Mouse (Mus musculus): ENCODE measurements around the gene Radil. TPM values are rescaled to one million over a fixed set of nuclear protein-coding genes. Genes with fewer than 3 reads are reported as not detected.
A peak's percentile ranks its signal among the peaks of the same experiment; 100 is the strongest.

Gene Radil
- polyA plus RNA-seq, 1 experiment from 2014 or later: 3.5 TPM

GRCm38 (mm10) chr5:142456318-142456717 lies 94.6 kb downstream of the Radil start:
- Histone ChIP-seq H3K4me2 (no peak overlapping the region), H3K9ac (no peak overlapping the region), H3K4me1 (peaks cover 8% of the 10 kb centered on the region; the same call in 1 of the 2 replicates), H3K4me3 (no peak overlapping the region), H3K36me3 (peaks cover 45% of the 10 kb centered on the region), H3K9me3 (no peaks in the 10 kb centered on the region), H3K27ac (peak overlapping the region; percentile 59; the same call in 1 of the 2 replicates), H3K27me3 (no peaks in the 10 kb centered on the region)
- ATAC-seq (ENCODE audit: borderline replicate concordance, extremely low read depth, low FRiP score, low TSS enrichment): no peak
- WGBS: 45% methylated on average over 15 of the region's 15 CpGs

DNA sequence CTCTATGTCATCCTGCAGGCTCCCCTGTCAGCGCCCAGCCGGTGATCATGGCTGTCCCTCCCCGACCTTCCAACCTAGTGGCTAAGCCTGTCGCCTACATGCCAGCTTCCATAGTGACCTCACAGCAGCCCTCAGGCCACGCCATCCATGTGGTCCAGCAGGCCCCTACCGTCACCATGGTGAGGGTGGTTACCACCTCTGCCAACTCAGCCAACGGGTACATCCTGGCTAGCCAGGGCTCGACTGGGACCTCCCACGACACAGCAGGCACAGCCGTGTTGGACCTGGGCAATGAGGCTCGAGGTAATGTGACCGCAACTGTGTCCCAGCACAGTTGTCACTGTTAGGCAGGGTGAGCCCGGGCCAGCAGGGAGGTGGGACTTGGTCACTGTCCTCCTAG lies 97.2 kb downstream of the Radil start:
- H3K9ac ChIP-seq: no peak overlapping the region
- peaks cover 62% of the 10 kb centered on the region for H3K36me3 ChIP-seq
- H3K27ac ChIP-seq: no peak overlapping the region
- WGBS: 93% methylated on average over 13 of the region's 13 CpGs
- peaks cover 8% of the 10 kb centered on the region; the same call in 1 of the 2 replicates for H3K4me1 ChIP-seq
- ATAC-seq (ENCODE audit: borderline replicate concordance, extremely low read depth, low FRiP score, low TSS enrichment): no peak
- no peak overlapping the region for H3K4me2 ChIP-seq
- no peaks in the 10 kb centered on the region for H3K27me3 ChIP-seq
- H3K4me3 ChIP-seq: no peak overlapping the region
- no peaks in the 10 kb centered on the region for H3K9me3 ChIP-seq

DNA sequence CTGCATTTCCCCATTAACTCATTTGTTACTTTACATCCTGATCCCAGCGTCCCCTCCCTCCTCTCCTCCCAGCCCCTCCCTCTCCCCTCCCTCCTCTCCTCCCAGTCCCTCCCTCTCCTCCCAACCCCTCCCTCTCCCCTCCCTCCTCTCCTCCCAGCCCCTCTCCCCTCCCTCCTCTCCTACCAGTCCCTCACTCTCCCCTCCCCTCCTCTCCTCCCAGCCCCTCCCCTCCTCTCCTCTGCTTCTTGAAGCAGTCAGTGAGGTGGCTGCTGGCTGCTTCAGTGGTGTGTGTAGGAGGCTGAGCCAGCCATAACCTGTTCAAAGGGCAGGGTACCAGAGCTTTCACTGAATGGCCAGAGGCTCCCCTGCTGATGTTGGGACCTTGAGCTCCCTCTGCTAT lies 99.1 kb downstream of the Radil start:
- Histone ChIP-seq H3K4me1 (peaks cover 8% of the 10 kb centered on the region), H3K9me3 (no peaks in the 10 kb centered on the region), H3K4me2 (no peak overlapping the region), H3K27ac (no peak overlapping the region), H3K27me3 (no peaks in the 10 kb centered on the region), H3K9ac (no peak overlapping the region), H3K4me3 (no peak overlapping the region), H3K36me3 (peaks cover 51% of the 10 kb centered on the region)
- peak; percentile 15; the same call in 1 of the 2 replicates for ATAC-seq (ENCODE audit: borderline replicate concordance, extremely low read depth, low FRiP score, low TSS enrichment)
- 13% methylated on average over 1 of the region's 1 CpGs for WGBS

DNA sequence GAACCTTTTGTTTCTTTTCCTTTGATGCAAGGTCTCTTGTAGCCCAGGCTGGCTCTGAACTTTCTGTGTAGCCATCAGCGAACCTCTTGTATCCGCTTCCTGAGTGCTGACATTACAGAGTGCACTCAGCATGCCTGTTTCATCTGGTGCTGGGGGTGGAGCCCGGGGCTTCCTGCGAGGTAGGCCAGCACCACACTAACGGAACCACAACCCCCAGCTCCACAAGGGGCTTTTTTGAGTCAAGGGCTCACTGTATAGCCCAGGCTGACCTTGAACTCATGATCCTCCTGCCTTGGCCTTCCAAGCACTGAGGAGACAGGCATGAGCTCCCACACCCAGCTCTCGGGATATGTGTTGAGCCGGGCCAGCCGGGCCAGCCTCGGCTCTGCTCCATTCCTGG lies 100.1 kb downstream of the Radil start:
- 91% methylated on average over 9 of the region's 9 CpGs for WGBS
- H3K27me3 ChIP-seq: no peaks in the 10 kb centered on the region
- no peak for ATAC-seq (ENCODE audit: borderline replicate concordance, extremely low read depth, low FRiP score, low TSS enrichment)
- H3K4me1 ChIP-seq: peaks cover 6% of the 10 kb centered on the region
- no peak overlapping the region for H3K27ac ChIP-seq
- no peak overlapping the region for H3K4me3 ChIP-seq
- H3K4me2 ChIP-seq: no peak overlapping the region
- no peak overlapping the region for H3K9ac ChIP-seq
- H3K36me3 ChIP-seq: peaks cover 51% of the 10 kb centered on the region
- no peaks in the 10 kb centered on the region for H3K9me3 ChIP-seq

GRCm38 (mm10) chr5:142448623-142449022 lies 102.3 kb downstream of the Radil start:
- Histone ChIP-seq H3K4me3 (no peak overlapping the region), H3K9ac (no peak overlapping the region), H3K36me3 (peaks cover 31% of the 10 kb centered on the region), H3K4me2 (no peak overlapping the region), H3K9me3 (no peaks in the 10 kb centered on the region), H3K27ac (no peak overlapping the region), H3K27me3 (no peaks in the 10 kb centered on the region), H3K4me1 (peaks cover 26% of the 10 kb centered on the region)
- 42% methylated on average over 12 of the region's 12 CpGs for WGBS
- ATAC-seq (ENCODE audit: borderline replicate concordance, extremely low read depth, low FRiP score, low TSS enrichment): no peak

DNA sequence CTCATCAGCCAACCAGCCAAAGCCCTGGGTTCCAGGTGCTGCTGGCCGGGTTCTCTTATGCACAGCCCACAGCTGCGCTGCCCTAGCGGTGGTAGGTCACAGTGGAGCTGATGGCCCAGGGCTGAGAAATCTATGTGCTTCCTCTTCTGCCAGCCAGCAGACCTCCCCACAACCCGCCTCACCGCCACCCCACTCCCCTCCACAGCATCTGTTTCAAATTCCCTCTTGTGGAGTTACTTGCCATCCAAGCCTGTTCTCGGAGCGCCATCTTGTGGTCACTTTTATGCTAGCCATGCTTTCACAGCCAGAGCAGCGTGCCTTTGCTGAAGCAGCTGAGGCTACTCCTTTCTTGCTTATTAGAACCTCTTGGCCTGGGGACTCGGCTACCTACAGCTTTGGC lies 102.8 kb downstream of the Radil start:
- WGBS: 6% methylated on average over 9 of the region's 9 CpGs
- Histone ChIP-seq H3K9me3 (no peaks in the 10 kb centered on the region), H3K27ac (peak overlapping the region; percentile 46; the same call in 1 of the 2 replicates), H3K9ac (no peak overlapping the region), H3K4me1 (peaks cover 32% of the 10 kb centered on the region), H3K4me2 (no peak overlapping the region), H3K27me3 (no peaks in the 10 kb centered on the region), H3K4me3 (no peak overlapping the region), H3K36me3 (peaks cover 28% of the 10 kb centered on the region)
- peak; percentile 49; the same call in 1 of the 2 replicates for ATAC-seq (ENCODE audit: borderline replicate concordance, extremely low read depth, low FRiP score, low TSS enrichment)

- H3K36me3 ChIP-seq: peaks cover 13% of the 10 kb centered on the region
- WGBS: 43% methylated on average over 8 of the region's 8 CpGs
- H3K9me3 ChIP-seq: no peaks in the 10 kb centered on the region
- peaks cover 49% of the 10 kb centered on the region for H3K4me1 ChIP-seq
- no peak overlapping the region for H3K9ac ChIP-seq
- no peak overlapping the region for H3K4me2 ChIP-seq
- no peak overlapping the region for H3K4me3 ChIP-seq
- ATAC-seq (ENCODE audit: borderline replicate concordance, extremely low read depth, low FRiP score, low TSS enrichment): no peak
- no peaks in the 10 kb centered on the region for H3K27me3 ChIP-seq
- H3K27ac ChIP-seq: no peak overlapping the region
Measured at GRCm38 (mm10) chr5:142445709-142446108, 105.2 kb downstream of the Radil start.

GRCm38 (mm10) chr5:142444791-142445531 lies 105.9 kb downstream of the Radil start:
- Histone ChIP-seq H3K36me3 (peaks cover 6% of the 10 kb centered on the region), H3K4me2 (no peak overlapping the region), H3K9me3 (no peaks in the 10 kb centered on the region), H3K4me3 (no peak overlapping the region), H3K4me1 (peaks cover 53% of the 10 kb centered on the region), H3K27me3 (no peaks in the 10 kb centered on the region), H3K27ac (no peak overlapping the region), H3K9ac (no peak overlapping the region)
- no peak for ATAC-seq (ENCODE audit: borderline replicate concordance, extremely low read depth, low FRiP score, low TSS enrichment)
- WGBS: 57% methylated on average over 11 of the region's 11 CpGs

DNA sequence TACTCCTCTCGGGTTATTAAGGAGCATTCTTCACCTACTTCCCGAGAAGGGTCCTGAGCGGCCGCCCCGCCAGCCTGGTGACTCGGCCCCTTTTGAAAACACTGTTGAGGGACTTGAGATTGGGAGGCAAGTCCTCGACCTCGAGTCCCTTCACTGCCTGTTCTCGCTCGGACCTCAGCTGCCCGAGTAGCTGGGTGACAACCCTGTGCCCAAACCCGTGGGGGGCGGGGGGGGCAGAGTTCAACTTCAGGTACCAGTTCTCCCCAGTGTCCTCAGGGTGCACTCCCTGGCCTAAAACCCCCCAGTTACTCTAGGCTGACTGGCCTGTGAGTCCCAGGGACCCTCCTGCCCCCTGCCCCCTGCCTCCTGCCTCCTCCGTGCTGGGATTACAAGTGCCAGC lies 106.9 kb downstream of the Radil start:
- H3K27me3 ChIP-seq: no peaks in the 10 kb centered on the region
- no peak for ATAC-seq (ENCODE audit: borderline replicate concordance, extremely low read depth, low FRiP score, low TSS enrichment)
- peak overlapping the region; percentile 12; the same call in 1 of the 2 replicates for H3K27ac ChIP-seq
- no peaks in the 10 kb centered on the region for H3K9me3 ChIP-seq
- H3K9ac ChIP-seq: no peak overlapping the region
- no peak overlapping the region for H3K4me3 ChIP-seq
- no peak overlapping the region for H3K4me2 ChIP-seq
- 58% methylated on average over 14 of the region's 14 CpGs for WGBS
- H3K4me1 ChIP-seq: peaks cover 63% of the 10 kb centered on the region
- no peaks in the 10 kb centered on the region; the same call in 1 of the 2 replicates for H3K36me3 ChIP-seq

DNA sequence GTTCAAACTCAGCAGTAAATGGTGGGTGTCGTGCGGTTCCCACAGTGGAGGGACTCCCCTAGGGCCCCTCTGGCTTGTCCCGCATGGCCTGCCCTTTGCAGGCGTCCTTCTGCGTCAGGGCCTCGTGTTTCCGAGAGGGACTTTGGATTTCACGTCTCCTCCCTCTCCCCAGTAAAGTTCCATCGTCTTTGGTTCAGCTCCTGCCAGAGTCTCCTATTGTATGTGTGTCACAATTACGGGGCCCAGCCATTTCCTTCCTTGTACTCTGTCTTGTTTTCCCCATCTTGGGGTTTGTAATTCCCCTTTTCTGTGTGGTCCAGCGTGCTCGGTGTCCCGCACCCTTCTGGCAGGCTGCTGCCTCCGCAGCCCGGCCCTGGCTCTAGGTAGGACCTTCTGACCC lies 107.4 kb downstream of the Radil start:
- H3K4me3 ChIP-seq: no peak overlapping the region
- H3K27me3 ChIP-seq: no peaks in the 10 kb centered on the region
- WGBS: 58% methylated on average over 15 of the region's 15 CpGs
- peak overlapping the region; percentile 12; the same call in 1 of the 2 replicates for H3K27ac ChIP-seq
- ATAC-seq (ENCODE audit: borderline replicate concordance, extremely low read depth, low FRiP score, low TSS enrichment): no peak
- H3K4me1 ChIP-seq: peaks cover 67% of the 10 kb centered on the region
- no peaks in the 10 kb centered on the region for H3K36me3 ChIP-seq
- no peak overlapping the region for H3K4me2 ChIP-seq
- H3K9me3 ChIP-seq: no peaks in the 10 kb centered on the region
- no peak overlapping the region for H3K9ac ChIP-seq

DNA sequence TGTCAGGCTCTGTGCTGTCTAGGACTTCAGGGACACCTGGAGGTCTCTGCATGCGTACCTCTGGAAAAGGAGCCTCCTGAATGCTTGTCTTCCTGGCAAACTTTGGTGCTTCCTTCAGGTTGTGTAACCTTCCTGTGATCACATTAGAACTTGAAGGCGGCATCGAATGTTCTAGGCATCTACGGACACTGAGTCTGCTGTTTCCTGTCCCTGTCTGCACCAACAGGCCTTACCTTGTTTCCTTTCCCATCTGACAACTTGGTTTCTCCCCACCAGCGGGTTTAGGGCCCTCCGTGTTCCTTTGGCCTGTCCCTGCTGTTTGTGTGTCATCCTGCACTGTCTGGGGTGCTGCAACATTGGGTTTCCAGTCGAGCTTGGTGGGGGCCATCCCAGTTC lies 108.9 kb downstream of the Radil start:
- H3K9ac ChIP-seq: no peak overlapping the region
- H3K9me3 ChIP-seq: no peaks in the 10 kb centered on the region
- H3K4me1 ChIP-seq: peaks cover 67% of the 10 kb centered on the region
- H3K4me2 ChIP-seq: no peak overlapping the region
- WGBS: 77% methylated on average over 7 of the region's 7 CpGs
- H3K36me3 ChIP-seq: 0 out of 2 replicates have a peak, but pooled peaks cover 4% of the 10 kb centered on the region
- no peaks in the 10 kb centered on the region for H3K27me3 ChIP-seq
- ATAC-seq (ENCODE audit: borderline replicate concordance, extremely low read depth, low FRiP score, low TSS enrichment): no peak
- peak overlapping the region; percentile 98; the same call in 1 of the 2 replicates for H3K27ac ChIP-seq
- no peak overlapping the region for H3K4me3 ChIP-seq

- Histone ChIP-seq H3K4me2 (peak overlapping the region; percentile 63), H3K9ac (peak overlapping the region; percentile 40), H3K4me1 (peaks cover 67% of the 10 kb centered on the region), H3K36me3 (peaks cover 8% of the 10 kb centered on the region), H3K27ac (peak overlapping the region; percentile 98), H3K4me3 (peak overlapping the region; percentile 35), H3K9me3 (no peaks in the 10 kb centered on the region), H3K27me3 (no peaks in the 10 kb centered on the region)
- no peak for ATAC-seq (ENCODE audit: borderline replicate concordance, extremely low read depth, low FRiP score, low TSS enrichment)
- 40% methylated on average over 22 of the region's 22 CpGs for WGBS
Measured at GRCm38 (mm10) chr5:142441332-142442044, 109.4 kb downstream of the Radil start.
